Mouse (Mus musculus): Measurements from ENCODE around the gene Nt5dc1.

- TF ChIP-seq CTCF (IDR thresholded peaks at IDR 0.05; ENCODE audit: borderline replicate concordance, insufficient read depth, low read length), result no peak
- TF ChIP-seq POLR2A (IDR thresholded peaks at IDR 0.05; ENCODE audit: low read depth, low read length), result no peak
Observed at GRCm38 (mm10) chr10:34281211-34281961, 137.0 kb downstream of the Nt5dc1 start.
